Mouse (Mus musculus): ENCODE measurements around the gene Cct5.
"Not testable (repeated sequence)": the region's sequence is repeated elsewhere in the genome, so short reads cannot be mapped to it uniquely, and the experiment has no call there.

Gene Cct5

DNA sequence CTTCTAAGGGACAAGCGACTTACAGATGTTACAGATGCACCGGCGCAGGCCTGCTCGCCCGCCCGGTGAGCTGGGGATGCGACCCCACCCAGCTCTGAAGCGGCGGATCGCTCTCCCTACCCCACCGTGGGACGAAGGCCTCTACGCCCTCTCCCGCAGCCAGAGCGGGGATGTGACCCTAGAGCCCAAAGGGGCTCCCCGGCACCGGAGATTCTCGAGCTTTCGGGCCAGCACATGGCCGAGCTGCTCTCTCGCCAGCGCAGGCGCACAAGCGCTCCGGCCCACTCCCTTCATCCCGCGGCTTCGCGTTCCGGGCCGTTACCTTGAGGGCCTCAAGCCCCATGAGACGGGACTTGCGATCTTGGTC lies 342 bp downstream of the Cct5 start:
- DNase-seq (ENCODE audit: low read depth in 2 of 2, low spot score in 2 of 2) = no peak

- DNase-seq (ENCODE audit: low read depth in 2 of 2, low spot score in 2 of 2) = no peak
These were observed 1.8 kb downstream of the Cct5 start for GRCm38 (mm10) chr15:31599834-31600233.

- DNase-seq (ENCODE audit: low read depth in 2 of 2, low spot score in 2 of 2) = no peak
These were observed 6.0 kb downstream of the Cct5 start for GRCm38 (mm10) chr15:31595651-31596050.

- DNase-seq (ENCODE audit: low read depth in 2 of 2, low spot score in 2 of 2) = no peak
These were observed 7.3 kb downstream of the Cct5 start for GRCm38 (mm10) chr15:31594260-31594659.

GRCm38 (mm10) chr15:31592531-31592930 lies 9.1 kb downstream of the Cct5 start:
- no peak for DNase-seq (ENCODE audit: low read depth in 2 of 2, low spot score in 2 of 2)

GRCm38 (mm10) chr15:31590176-31590575 lies 11.4 kb downstream of the Cct5 start:
- DNase-seq (ENCODE audit: low read depth in 2 of 2, low spot score in 2 of 2) = no peak

DNA sequence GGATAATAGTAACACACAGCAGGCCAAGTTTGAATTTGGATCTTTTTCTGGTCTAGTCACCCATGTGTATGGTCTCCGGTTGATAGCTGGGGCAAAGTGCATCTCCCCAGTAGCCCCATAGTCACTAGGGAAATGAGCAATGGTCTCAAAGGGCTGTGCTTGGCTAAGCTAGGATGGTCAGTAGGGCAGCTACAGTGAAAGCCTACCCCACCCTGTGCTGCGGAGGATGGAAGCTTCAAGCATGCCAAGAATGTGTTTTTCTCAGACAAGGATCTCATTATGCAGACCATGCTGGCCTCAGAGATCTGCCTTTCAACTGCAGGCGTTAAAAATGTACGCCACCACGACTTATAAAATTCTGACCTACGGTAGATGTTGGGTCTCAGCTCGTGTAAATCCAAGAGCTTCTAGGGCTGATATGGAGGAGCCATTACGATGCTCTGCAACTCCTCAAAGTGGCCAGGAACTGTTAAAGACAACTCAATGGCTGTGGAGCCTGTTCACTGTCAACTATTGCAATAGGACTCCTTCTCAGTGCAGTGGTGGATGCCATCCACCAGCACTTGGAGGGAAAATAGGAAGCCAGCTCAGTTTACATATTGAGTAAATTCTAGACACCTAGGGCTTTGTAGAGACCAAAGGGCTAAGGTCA lies 12.5 kb downstream of the Cct5 start:
- no peak for DNase-seq (ENCODE audit: low read depth in 2 of 2, low spot score in 2 of 2)

- no peak for DNase-seq (ENCODE audit: low read depth in 2 of 2, low spot score in 2 of 2)
These were observed 13.8 kb downstream of the Cct5 start for GRCm38 (mm10) chr15:31587789-31588188.

DNA sequence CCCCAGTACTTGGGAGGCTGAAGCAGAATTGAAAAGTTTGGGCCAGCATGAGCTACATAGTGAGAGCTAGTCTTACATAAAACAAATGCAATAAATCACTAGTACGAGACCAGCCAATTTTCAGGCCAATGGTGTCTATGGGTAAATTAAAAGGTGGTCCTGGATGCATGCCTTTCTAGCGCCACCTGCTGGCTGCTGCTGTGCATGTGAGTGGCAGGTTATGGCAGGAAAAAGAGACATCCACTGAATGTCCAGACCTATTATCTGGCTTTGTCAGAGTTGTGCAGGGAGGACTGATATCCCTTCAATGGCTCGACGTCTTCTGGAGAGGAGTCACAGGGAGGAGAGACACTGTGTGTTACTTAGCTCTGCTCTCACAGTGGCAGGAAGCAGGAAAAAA lies 15.1 kb downstream of the Cct5 start:
- peak; percentile 76 to 82 for DNase-seq (ENCODE audit: low read depth in 2 of 2, low spot score in 2 of 2)

- DNase-seq (ENCODE audit: low read depth in 2 of 2, low spot score in 2 of 2) = no peak
These were observed 15.5 kb downstream of the Cct5 start for GRCm38 (mm10) chr15:31586088-31586487.

GRCm38 (mm10) chr15:31585238-31585637 lies 16.4 kb downstream of the Cct5 start:
- peak in 1 of 2 experiments; percentile 28 for DNase-seq (ENCODE audit: low read depth in 2 of 2, low spot score in 2 of 2)

DNA sequence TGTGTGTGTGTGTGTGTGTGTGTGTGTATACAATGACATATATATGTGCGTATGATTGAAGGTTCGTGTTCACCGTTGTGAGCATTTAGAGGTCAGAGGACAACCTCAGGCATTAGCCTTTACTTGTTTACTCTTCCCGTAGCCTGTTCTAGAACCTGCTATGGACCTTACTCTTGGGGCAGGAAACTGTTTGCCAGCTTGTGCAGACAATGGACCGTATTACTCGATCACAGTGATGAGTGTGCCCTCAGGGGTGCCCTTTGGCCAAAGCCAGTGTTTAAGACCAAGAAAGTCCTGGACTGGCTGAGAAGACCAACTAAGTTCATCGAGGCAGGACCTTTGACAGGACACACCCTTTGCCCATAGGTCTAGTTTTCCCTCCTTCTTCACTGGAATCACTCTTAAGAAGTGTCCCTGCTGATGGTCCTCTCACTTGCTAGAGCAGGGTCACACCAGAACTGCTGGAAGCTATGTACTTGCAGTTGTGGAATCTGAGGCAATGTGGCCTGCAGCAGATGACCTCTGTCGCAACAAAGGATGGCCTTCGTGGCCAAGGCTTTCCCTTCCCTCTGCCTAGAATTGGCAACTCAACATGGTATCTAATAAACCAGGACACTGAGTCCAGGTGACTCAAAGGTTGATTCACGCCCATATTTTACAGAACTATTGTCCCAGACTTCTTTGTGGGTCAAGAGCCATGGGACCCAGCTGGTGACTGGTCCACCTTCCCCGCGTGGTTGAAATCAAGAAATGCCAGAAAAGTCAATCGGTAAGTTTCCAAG lies 18.1 kb downstream of the Cct5 start:
- no peak for DNase-seq (ENCODE audit: low read depth in 2 of 2, low spot score in 2 of 2)

DNA sequence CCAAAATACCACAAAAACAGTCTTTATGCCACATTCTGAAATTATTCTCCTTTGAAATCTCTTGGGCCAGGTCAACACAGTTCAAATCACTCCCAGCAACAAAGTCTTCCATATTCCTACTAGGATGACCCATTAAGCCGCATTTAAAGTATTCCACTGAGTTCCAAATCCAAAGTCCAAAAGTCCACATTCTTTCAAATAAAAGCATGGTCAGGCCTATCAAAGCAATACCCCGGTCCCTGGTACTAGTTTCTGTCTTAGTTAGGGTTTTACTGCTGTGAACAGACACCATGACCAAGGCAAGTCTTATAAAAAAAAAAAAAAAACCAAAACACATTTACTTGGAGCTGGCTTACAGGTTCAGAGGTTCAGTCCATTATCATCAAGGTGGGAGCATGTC lies 20.5 kb downstream of the Cct5 start:
- DNase-seq (ENCODE audit: low read depth in 2 of 2, low spot score in 2 of 2) = not testable (repeated sequence)

DNA sequence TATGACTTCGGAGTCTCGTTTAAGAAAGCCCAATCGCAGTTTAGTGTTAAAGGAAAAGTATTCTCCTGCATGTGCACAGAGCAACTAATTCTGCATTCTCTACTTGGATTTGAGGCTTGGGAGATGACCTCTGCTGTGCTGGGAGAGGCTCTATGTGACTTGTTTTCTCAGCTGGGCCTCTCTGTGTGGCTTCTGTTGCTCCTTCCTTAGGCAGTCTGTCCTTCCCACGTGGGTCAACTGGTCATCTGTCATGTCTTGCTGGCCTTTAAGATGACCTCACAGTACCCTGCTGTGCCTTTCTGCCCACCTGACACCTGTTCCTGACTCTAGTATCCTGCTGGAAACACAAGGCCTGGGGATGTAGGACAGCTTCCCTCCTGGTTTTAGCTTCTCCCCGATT lies 25.5 kb downstream of the Cct5 start:
- DNase-seq (ENCODE audit: low read depth in 2 of 2, low spot score in 2 of 2) = no peak

DNA sequence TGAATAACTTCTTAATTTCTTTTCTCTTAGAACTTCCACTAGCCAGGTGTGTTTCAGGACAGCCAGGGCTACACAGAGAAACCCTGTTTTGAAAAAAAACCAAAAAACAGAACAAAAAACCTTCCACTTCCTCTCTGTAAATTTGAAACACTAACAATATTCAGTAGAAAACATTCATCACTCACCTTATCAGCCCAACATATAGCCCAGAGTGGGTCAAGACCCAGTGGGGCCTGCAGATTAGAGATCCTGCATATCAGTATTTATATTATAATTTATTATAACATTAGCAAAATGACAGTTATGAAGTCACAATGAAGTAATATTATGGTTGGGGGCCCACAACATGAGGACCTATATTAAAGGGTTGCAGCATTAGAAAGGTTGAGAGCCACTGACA lies 27.9 kb downstream of the Cct5 start:
- no peak for DNase-seq (ENCODE audit: low read depth in 2 of 2, low spot score in 2 of 2)

DNA sequence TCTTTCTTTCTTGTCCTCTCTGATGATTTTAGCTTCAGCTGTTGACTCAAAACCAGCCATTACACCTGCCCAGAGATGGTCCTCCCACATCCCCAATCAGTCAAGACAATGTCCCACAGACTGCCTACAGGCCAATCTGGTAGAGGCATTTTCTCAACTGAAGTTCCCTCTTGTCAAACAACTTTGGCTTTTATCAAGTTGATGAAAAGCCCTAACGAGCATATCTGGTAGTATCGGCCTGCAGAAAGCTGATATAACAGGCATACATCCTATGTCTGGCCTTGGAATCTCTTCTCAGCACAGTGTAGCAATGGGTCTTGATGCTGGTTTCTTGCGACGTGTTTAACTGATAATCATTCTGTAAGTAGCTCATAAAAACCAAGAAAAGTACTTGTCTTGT lies 28.3 kb downstream of the Cct5 start:
- DNase-seq (ENCODE audit: low read depth in 2 of 2, low spot score in 2 of 2) = no peak

DNA sequence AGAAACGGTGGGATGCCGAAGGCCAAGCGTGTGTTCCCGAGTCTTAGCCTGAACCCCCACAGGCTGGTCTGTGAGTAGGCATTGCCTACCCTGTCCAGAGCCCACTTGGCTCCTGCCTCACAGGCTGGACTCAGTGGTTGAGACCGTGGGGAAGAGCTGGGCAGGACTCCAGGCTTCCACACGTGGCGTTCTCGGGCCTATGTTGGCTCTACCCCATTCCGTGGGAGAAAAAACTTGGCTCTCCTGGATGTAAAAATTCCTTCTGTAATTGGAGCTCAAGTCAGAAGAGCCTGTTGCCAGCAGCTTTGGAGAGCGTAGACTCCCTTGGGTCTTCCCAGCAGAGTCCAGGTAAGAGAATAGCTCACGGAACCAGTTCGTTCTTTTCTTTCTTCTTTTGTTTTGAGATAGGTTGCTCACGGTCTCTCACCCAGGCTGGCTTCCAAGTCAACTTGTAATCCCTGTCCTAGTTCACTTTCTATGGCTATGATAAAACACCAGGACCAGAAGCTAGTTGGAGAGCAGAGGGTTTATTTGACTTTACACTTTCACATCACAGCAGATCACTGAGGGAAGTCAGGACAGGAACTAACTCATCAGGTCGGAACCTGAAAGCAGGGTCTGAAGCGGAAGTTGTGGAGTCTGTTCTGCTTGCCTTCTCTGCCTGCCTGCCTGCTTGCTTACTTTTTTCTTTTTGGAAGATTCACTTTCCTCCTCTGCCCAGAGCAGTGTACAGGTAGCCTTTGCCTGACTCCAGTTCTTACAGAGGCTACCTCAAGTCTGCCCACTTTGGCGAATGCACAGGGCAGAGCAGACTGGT lies 29.5 kb downstream of the Cct5 start:
- no peak for DNase-seq (ENCODE audit: low read depth in 2 of 2, low spot score in 2 of 2)

GRCm38 (mm10) chr15:31570959-31571358 lies 30.6 kb downstream of the Cct5 start:
- DNase-seq (ENCODE audit: low read depth in 2 of 2, low spot score in 2 of 2) = no peak

DNA sequence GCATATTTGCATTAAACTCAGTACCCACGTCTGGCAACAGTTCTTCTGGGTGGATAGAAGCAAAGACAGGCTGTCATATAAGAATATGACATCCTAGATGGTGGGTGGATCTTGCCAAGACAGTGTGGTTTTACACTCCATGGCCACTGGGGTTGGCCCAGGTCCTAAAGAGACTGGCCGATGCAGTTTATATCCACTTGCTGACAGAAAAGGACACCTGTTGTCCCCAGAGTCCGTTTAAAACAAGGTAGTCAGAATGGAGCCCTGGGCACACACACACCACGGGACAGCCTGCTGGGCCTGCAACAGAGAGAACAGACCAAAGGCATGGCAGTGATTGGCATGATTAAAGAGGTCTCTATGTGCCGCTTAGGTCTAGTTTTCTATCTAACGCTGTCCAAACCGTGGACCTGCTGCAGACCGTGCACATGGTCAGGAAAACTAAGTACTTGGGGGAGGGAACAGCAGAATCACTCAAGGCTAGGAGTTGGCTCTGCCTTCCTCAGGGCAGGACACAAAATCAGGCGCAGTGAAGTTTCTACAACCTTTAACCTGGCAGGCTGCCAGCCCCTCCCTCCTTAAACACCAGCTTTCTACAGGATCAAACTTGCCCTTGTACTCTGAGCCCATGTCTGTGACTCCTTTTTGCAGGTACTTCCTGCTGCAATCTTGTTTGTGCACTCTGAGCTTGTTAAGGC lies 32.1 kb downstream of the Cct5 start:
- no peak for DNase-seq (ENCODE audit: low read depth in 2 of 2, low spot score in 2 of 2)

GRCm38 (mm10) chr15:31568581-31568996 lies 33.0 kb downstream of the Cct5 start:
- DNase-seq (ENCODE audit: low read depth in 2 of 2, low spot score in 2 of 2) = no peak

- DNase-seq (ENCODE audit: low read depth in 2 of 2, low spot score in 2 of 2) = no peak
These were observed 34.2 kb downstream of the Cct5 start for GRCm38 (mm10) chr15:31567431-31567830.
